Mouse (Mus musculus): Measurements from ENCODE around the gene Pard6b. TPM values are rescaled to one million over a fixed set of nuclear protein-coding genes. Genes with fewer than 3 reads are reported as not detected.

The Pard6b gene
- polyA plus RNA-seq, 1 experiment from 2014 or later, result 40.3 TPM

DNA sequence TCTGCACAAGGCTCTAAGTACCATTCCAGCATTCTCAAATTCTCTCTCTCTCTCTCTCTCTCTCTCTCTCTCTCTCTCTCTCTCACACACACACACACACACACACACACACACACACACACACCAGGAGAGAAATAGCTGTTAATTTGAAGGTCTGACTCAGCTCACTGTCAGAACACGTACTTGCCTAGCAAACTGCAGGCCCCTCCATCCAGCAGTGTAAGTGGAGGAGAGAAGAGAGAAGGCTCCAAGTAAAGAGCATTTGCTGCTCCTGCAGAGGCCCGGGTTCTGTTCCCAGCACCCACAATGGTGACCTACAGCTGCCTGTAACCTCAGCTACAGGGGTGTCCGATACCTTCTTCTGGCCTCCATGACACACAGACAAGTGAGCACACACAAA is 37.7 kb downstream of the Pard6b start:
- TF ChIP-seq CTCF (IDR thresholded peaks at IDR 0.05), result no peak
- in situ Hi-C loops (cut with MboI; ENCODE audit: low pct_unique_long_range_greater_than_20kb), result no loop called here
- CTCF ChIA-PET, result interaction anchor here (1.2 kb wide), 2 partner anchors 85 to 87 kb away, joined by 4 to 5 read pairs; no protein-coding TSS in a partner anchor
- DNase-seq (ENCODE audit: low read depth, low spot score) (no peak), ATAC-seq (no peak)
- POLR2A ChIA-PET, result interaction anchor here (0.6 kb wide), 1 partner anchor 81 kb away, joined by 3 read pairs; no protein-coding TSS in a partner anchor
- H3K27me3 ChIP-seq, result no peaks in the 10 kb centered on the region

- CTCF ChIA-PET, result interaction anchor here (1.2 kb wide), 2 partner anchors 84 to 86 kb away, joined by 4 to 5 read pairs; no protein-coding TSS in a partner anchor
- no peak for TF ChIP-seq CTCF (IDR thresholded peaks at IDR 0.05)
- no peak for DNase-seq (ENCODE audit: low read depth, low spot score)
- POLR2A ChIA-PET, result no interaction called here
- no peak for ATAC-seq
- H3K27me3 ChIP-seq, result no peaks in the 10 kb centered on the region
- in situ Hi-C loops (cut with MboI; ENCODE audit: low pct_unique_long_range_greater_than_20kb), result no loop called here
These were observed 38.3 kb downstream of the Pard6b start for GRCm38 (mm10) chr2:168119123-168119522.

- H3K27me3 ChIP-seq, result no peaks in the 10 kb centered on the region
- in situ Hi-C loops (cut with MboI; ENCODE audit: low pct_unique_long_range_greater_than_20kb), result no loop called here
- no peak for DNase-seq (ENCODE audit: low read depth, low spot score)
- POLR2A ChIA-PET, result interaction anchor here (0.6 kb wide), 1 partner anchor 55 kb away, joined by 3 read pairs; no protein-coding TSS in a partner anchor
- CTCF ChIA-PET, result interaction anchor here (0.9 kb wide), 1 partner anchor 85 kb away, joined by 3 read pairs; no protein-coding TSS in a partner anchor
- ATAC-seq, result no peak
- TF ChIP-seq CTCF (IDR thresholded peaks at IDR 0.05), result no peak
These were observed 40.1 kb downstream of the Pard6b start for GRCm38 (mm10) chr2:168120906-168121305.

DNA sequence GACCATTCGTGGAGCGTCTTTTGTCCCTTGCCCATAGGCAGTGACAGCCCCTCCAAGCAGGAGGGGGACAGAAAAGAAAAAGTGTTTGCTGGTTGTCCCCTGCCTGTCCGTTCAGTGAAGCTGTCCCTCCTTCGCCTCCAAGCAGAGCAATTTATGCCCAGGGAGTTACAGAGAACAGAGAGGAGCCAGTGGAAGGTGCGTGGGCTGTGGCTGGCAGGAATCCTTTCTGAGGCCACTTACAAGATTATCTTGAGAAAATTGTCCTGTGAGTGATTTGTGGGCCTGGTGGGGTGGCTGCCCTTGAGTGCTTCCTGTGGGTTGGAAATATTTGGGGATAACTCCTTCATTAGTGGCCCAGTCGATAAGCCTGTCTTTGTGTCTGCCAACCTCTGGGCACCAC is 42.8 kb downstream of the Pard6b start:
- no peak for TF ChIP-seq CTCF (IDR thresholded peaks at IDR 0.05)
- in situ Hi-C loops (cut with MboI; ENCODE audit: low pct_unique_long_range_greater_than_20kb), result no loop called here
- ChIA-PET POLR2A (no interaction called here), CTCF (no interaction called here)
- no peak for ATAC-seq
- DNase-seq (ENCODE audit: low read depth, low spot score), result no peak
- H3K27me3 ChIP-seq, result no peaks in the 10 kb centered on the region

GRCm38 (mm10) chr2:168125288-168126089 is 44.7 kb downstream of the Pard6b start:
- TF ChIP-seq CTCF (IDR thresholded peaks at IDR 0.05), result no peak
- ATAC-seq (no peak), DNase-seq (ENCODE audit: low read depth, low spot score) (no peak)
- no peaks in the 10 kb centered on the region for H3K27me3 ChIP-seq
- ChIA-PET POLR2A (no interaction called here), CTCF (interaction anchor here (1.2 to 1.9 kb wide), 2 partner anchors 8 to 80 kb away, joined by 3 to 5 read pairs; no protein-coding TSS in a partner anchor)
- in situ Hi-C loops (cut with MboI; ENCODE audit: low pct_unique_long_range_greater_than_20kb), result no loop called here

DNA sequence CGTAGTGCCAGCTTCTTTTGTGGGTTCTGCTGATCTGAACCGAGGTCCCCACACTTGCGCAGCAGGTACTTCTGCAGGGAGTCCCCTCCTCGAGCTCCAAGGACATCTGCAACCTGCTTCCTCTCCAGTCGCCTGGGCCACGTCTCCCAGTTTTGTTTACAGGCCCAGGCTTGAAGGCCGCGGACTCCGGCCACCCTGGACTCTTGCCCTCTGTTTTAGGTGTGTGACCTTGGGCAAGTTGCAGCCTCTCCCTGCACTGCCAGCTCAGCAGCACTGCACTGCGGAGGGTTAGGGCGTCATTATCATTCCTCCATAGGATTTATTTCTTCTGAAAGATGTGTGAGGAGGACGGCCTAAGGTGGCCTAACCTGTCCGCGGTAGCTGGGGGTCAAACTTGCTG is 47.0 kb downstream of the Pard6b start:
- CTCF ChIA-PET, result interaction anchor here (1.0 to 1.7 kb wide), 2 partner anchors 11 to 26 kb away, joined by 3 to 10 read pairs; no protein-coding TSS in a partner anchor
- ATAC-seq, result no peak

DNA sequence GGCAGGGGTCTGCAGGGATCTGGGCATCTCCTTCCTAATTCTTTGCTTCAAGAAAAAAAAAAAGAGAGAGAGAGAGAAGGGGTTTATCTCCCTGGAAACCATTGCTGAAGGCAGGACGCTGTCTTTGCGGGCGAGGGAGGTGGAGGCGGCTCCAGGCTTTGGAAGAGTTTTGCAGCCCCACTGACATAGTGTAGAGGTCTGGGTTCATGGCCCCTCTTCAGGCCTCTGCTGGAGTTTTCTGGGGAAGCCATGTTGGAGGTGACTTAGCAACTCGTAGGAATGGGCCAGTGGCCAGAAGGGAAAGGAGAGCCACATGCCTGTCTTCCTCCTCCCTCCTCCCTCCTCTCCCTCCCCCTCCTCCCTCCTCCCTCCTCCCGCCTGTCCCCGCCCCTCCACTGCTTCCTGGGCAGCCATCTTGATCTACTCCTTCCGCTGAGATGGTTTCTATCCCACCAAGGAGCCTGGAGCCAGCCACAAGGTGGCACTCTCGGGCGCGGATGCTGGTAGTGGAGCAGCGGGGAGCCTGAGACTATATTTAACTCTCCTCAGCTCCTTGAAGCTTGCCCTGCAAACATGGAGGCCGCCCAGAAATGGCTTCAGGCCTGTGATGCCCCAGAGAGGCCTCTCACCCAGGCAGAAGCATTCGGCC is 47.5 kb downstream of the Pard6b start:
- in situ Hi-C loops (cut with MboI; ENCODE audit: low pct_unique_long_range_greater_than_20kb), result no loop called here
- DNase-seq (ENCODE audit: low read depth, low spot score) (no peak), ATAC-seq (no peak)
- POLR2A ChIA-PET, result no interaction called here
- CTCF ChIA-PET, result interaction anchor here (1.0 to 1.7 kb wide), 3 partner anchors 11 to 75 kb away, joined by 3 to 10 read pairs (median 4); no protein-coding TSS in a partner anchor
- no peak for TF ChIP-seq CTCF (IDR thresholded peaks at IDR 0.05)
- no peaks in the 10 kb centered on the region for H3K27me3 ChIP-seq

More for the DNA sequence above, 47.0 kb downstream of the Pard6b start:
- H3K27me3 ChIP-seq, result no peaks in the 10 kb centered on the region
- DNase-seq (ENCODE audit: low read depth, low spot score), result no peak
- in situ Hi-C loops (cut with MboI; ENCODE audit: low pct_unique_long_range_greater_than_20kb), result no loop called here
- TF ChIP-seq CTCF (IDR thresholded peaks at IDR 0.05), result no peak
- POLR2A ChIA-PET, result no interaction called here

DNA sequence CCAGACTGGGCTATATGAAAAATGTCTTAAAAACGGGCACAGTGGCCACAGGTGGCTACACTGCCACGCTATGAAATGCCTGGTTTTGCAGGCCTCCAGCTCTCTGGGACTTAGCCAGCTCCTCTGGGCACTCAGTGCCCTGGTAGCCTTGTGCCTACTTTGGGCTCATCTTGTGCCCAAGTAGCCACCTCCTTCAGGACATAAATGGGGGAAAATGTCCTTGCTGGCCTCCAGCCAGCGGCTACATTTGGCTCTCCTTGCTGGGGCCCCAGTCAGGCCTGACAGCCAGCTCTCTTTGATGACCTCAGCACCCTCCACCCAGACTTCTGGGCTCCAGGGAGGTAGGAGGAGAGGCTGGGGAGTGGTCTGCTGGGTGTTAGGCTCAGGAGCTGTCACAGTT is 49.2 kb downstream of the Pard6b start:
- in situ Hi-C loops (cut with MboI; ENCODE audit: low pct_unique_long_range_greater_than_20kb), result no loop called here
- no peaks in the 10 kb centered on the region for H3K27me3 ChIP-seq
- ATAC-seq, result no peak
- ChIA-PET CTCF (interaction anchor here (1.0 to 1.7 kb wide), 4 partner anchors 13 to 77 kb away, joined by 3 to 4 read pairs (median 4); no protein-coding TSS in a partner anchor), POLR2A (interaction anchor here (1.0 to 1.3 kb wide), 2 partner anchors 19 to 77 kb away, joined by 3 to 4 read pairs; partner anchors contain the start of gene Adnp)
- TF ChIP-seq CTCF (IDR thresholded peaks at IDR 0.05), result no peak
- no peak for DNase-seq (ENCODE audit: low read depth, low spot score)

GRCm38 (mm10) chr2:168137161-168137560 is 56.4 kb downstream of the Pard6b start:
- CTCF ChIA-PET, result no interaction called here
- in situ Hi-C loops (cut with MboI; ENCODE audit: low pct_unique_long_range_greater_than_20kb), result no loop called here
- POLR2A ChIA-PET, result no interaction called here
- no peaks in the 10 kb centered on the region for H3K27me3 ChIP-seq
- TF ChIP-seq CTCF (IDR thresholded peaks at IDR 0.05), result no peak
- DNase-seq (ENCODE audit: low read depth, low spot score) (no peak), ATAC-seq (no peak)

GRCm38 (mm10) chr2:168143794-168144193 is 63.0 kb downstream of the Pard6b start:
- POLR2A ChIA-PET, result no interaction called here
- CTCF ChIA-PET, result no interaction called here
- no peaks in the 10 kb centered on the region for H3K27me3 ChIP-seq
- TF ChIP-seq CTCF (IDR thresholded peaks at IDR 0.05), result no peak
- DNase-seq (ENCODE audit: low read depth, low spot score) (no peak), ATAC-seq (no peak)
- in situ Hi-C loops (cut with MboI; ENCODE audit: low pct_unique_long_range_greater_than_20kb), result no loop called here

DNA sequence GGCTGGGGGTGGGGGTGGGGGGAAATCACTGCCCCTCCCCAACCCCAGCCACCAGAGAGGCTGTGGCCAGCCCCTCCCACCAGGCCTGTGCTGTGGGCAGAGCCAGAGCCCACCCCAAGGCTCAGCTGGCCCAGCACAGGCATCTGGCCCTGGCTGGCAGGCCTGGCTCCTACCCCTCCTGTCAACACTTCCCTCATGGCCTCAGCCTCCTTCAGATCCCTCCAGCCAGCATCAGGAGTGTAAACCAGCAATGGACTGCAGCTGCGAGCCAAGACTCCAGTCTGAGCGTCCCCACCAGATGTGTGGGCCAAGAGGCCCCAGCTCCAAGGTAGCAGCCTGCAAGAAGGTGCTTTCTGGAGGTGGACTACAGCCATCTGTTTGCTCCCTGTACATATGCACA is 64.6 kb downstream of the Pard6b start:
- no peak for DNase-seq (ENCODE audit: low read depth, low spot score)
- TF ChIP-seq CTCF (IDR thresholded peaks at IDR 0.05), result no peak
- CTCF ChIA-PET, result no interaction called here
- in situ Hi-C loops (cut with MboI; ENCODE audit: low pct_unique_long_range_greater_than_20kb), result no loop called here
- POLR2A ChIA-PET, result no interaction called here
- ATAC-seq, result no peak
- H3K27me3 ChIP-seq, result no peaks in the 10 kb centered on the region

Data from Patski (cell line).